Mouse (Mus musculus) urinary bladder, adult 18-20 months (tissue): ENCODE data around the gene Rgl1.

ENCODE experiments used
- DNase-seq, 2 experiments: peaks; one replicate each; pipeline ENCODE4 v3.0.0; 2022; ENCODE audit warnings: low spot score in 2 of 2, mixed read lengths in 2 of 2

The Rgl1 gene

GRCm38 (mm10) chr1:152615987-152616776 lies 150.0 kb downstream of the Rgl1 start:
- no peak for DNase-seq

- no peak for DNase-seq
These were observed 151.3 kb downstream of the Rgl1 start for GRCm38 (mm10) chr1:152614743-152615380.

GRCm38 (mm10) chr1:152613158-152613857 lies 152.8 kb downstream of the Rgl1 start:
- DNase-seq = no peak

- DNase-seq = no peak
These were observed 153.5 kb downstream of the Rgl1 start for GRCm38 (mm10) chr1:152612535-152613157.

GRCm38 (mm10) chr1:152609547-152609946 lies 156.6 kb downstream of the Rgl1 start:
- no peak for DNase-seq

- DNase-seq = no peak
These were observed 157.1 kb downstream of the Rgl1 start for GRCm38 (mm10) chr1:152609006-152609405.

- DNase-seq = no peak
These were observed 158.4 kb downstream of the Rgl1 start for GRCm38 (mm10) chr1:152607765-152608164.

GRCm38 (mm10) chr1:152606727-152607126 lies 159.4 kb downstream of the Rgl1 start:
- DNase-seq = no peak

GRCm38 (mm10) chr1:152605895-152606625 lies 160.1 kb downstream of the Rgl1 start:
- no peak for DNase-seq

- no peak for DNase-seq
These were observed 162.0 kb downstream of the Rgl1 start for GRCm38 (mm10) chr1:152604147-152604546.

- no peak for DNase-seq
These were observed 162.5 kb downstream of the Rgl1 start for GRCm38 (mm10) chr1:152603628-152604027.

GRCm38 (mm10) chr1:152600494-152600893 lies 165.7 kb downstream of the Rgl1 start:
- no peak for DNase-seq

- DNase-seq = no peak
These were observed 166.8 kb downstream of the Rgl1 start for GRCm38 (mm10) chr1:152599347-152599746.

GRCm38 (mm10) chr1:152594690-152595089 lies 171.5 kb downstream of the Rgl1 start:
- DNase-seq = no peak

GRCm38 (mm10) chr1:152593831-152594549 lies 172.2 kb downstream of the Rgl1 start:
- DNase-seq = no peak

- DNase-seq = no peak
These were observed 172.8 kb downstream of the Rgl1 start for GRCm38 (mm10) chr1:152593382-152593781.

GRCm38 (mm10) chr1:152592609-152593008 lies 173.5 kb downstream of the Rgl1 start:
- no peak for DNase-seq

- no peak for DNase-seq
These were observed 174.2 kb downstream of the Rgl1 start for GRCm38 (mm10) chr1:152591746-152592498.

GRCm38 (mm10) chr1:152590321-152590720 lies 175.8 kb downstream of the Rgl1 start:
- DNase-seq = no peak

GRCm38 (mm10) chr1:152589331-152589935 lies 176.7 kb downstream of the Rgl1 start:
- no peak for DNase-seq
